Mouse (Mus musculus): ENCODE results near the gene Bmp3.

GRCm38 (mm10) chr5:98842600-98843310 is 11.5 kb upstream of the Bmp3 start:
- TF ChIP-seq CTCF (IDR thresholded peaks at IDR 0.05; ENCODE audit: low read depth, low read length) (no peak), GATA1 (IDR thresholded peaks at IDR 0.05; ENCODE audit: borderline replicate concordance, low read length) (no peak), TAL1 (conservative IDR thresholded peaks at IDR 0.05; ENCODE audit: low read depth, low read length) (no peak), POLR2AphosphoS5 (IDR thresholded peaks at IDR 0.05; ENCODE audit: insufficient replicate concordance, low read depth, low read length) (no peak)

Measured in G1E (cell line).